Mouse (Mus musculus): ENCODE measurements around the gene Rxfp1.

- TF ChIP-seq CTCF (IDR thresholded peaks at IDR 0.05; ENCODE audit: low read depth, low read length), result no peak
- no peak for TF ChIP-seq POLR2A (IDR thresholded peaks at IDR 0.05; ENCODE audit: extremely low read depth, insufficient read depth, low read length)
Measured at GRCm38 (mm10) chr3:79672188-79672587, 65.5 kb downstream of the Rxfp1 start.
